Mouse (Mus musculus): ENCODE measurements at regions not wholly inside any gene's neighbourhood (a gene's known extent, or its start where the extent isn't known, plus 50 kb on each side); places are given as distances from the start of the nearest gene placed in this dataset.

DNA sequence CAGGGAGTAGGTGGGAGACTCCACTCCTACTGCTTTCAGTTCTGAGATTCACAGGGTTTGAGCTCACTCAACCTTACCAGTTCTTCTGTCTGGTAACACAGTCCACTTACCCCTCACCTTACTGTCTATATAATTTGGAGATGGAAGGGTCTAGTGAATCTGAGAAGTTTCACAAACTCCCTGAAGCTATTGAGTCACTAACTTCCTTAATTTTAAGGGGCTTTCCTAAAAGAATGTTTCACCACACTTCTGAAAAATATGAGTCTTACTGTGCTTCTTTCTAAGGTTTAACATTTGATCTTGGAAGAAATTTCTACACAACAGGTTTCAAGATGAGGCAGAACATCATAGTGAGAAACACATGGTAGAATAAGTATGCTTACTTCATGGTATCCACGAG lies 166.6 kb upstream of the Tet2 start:
- TF ChIP-seq CTCF (IDR thresholded peaks at IDR 0.05; ENCODE audit: extremely low read depth, insufficient read depth, insufficient read length, insufficient replicate concordance) (no peak), POLR2A (IDR thresholded peaks at IDR 0.05; ENCODE audit: low read depth, low read length) (no peak)
